Mouse (Mus musculus): ENCODE results near the gene Spata46.

GRCm38 (mm10) chr1:170360183-170360915 lies 51.7 kb downstream of the Spata46 start:
- no peak for TF ChIP-seq NANOG (IDR thresholded peaks at IDR 0.05; ENCODE audit: borderline replicate concordance, low read length)
- TF ChIP-seq CTCF (conservative IDR thresholded peaks at IDR 0.05; ENCODE audit: low read length): no peak
